ENCODE assay signal across 9 mouse cellular contexts in genomic region chr1:136661939-136662563, GRCm38 (mm10). TPM values are rescaled to one million over a fixed set of nuclear protein-coding genes. Genes with fewer than 3 reads are reported as not detected.
A peak's percentile ranks its signal among the peaks of the same experiment; 100 is the strongest.
DNase-seq lines count a peak whose midpoint lies in the region; ATAC-seq lines count a peak whose summit lies in the region.
"Had no signal": no experiment of that assay in that cellular context is flagged by ENCODE, and none has a peak within 500 bp of the region (broad histone marks: within the 10 kb centered on the region; RNA-seq: fewer than 3 reads in every experiment).

No protein-coding gene starts in this region.

- peak overlapping the region; percentile 6 for H3K4me2 ChIP-seq in heart, embryonic 11.5 days
- peak overlapping the region; percentile 22 for H3K4me2 ChIP-seq in hindbrain, embryonic 12.5 days (replicated peaks)
- H3K4me2 ChIP-seq in midbrain, embryonic 11.5 days: peak overlapping the region; percentile 31; the same call in 1 of the 2 replicates
- H3K4me2 ChIP-seq: embryonic facial prominence, embryonic 15.5 days had no signal

- H3K4me3 ChIP-seq in heart, embryonic 11.5 days (ENCODE audit: low read depth, low read length): no peak overlapping the region
- no peak overlapping the region for H3K4me3 ChIP-seq in hindbrain, embryonic 12.5 days
- H3K4me3 ChIP-seq in midbrain, embryonic 11.5 days (ENCODE audit: low read depth, low read length): no peak overlapping the region
- H3K4me3 ChIP-seq: embryonic facial prominence, embryonic 15.5 days had no signal

- WGBS in heart, embryonic 11.5 days (ENCODE audit: insufficient replicate concordance): 32% methylated on average over 10 of the region's 10 CpGs
- 17% methylated on average over 10 of the region's 10 CpGs for WGBS in hindbrain, embryonic 12.5 days
- 16% methylated on average over 10 of the region's 10 CpGs for WGBS in midbrain, embryonic 11.5 days

- peaks cover 6% of the 10 kb centered on the region; the same call in 1 of the 2 replicates for H3K4me1 ChIP-seq in heart, embryonic 11.5 days (ENCODE audit: control insufficient read depth, insufficient read depth, low read length)
- H3K4me1 ChIP-seq in hindbrain, embryonic 12.5 days: peaks cover 13% of the 10 kb centered on the region
- H3K4me1 ChIP-seq in midbrain, embryonic 11.5 days (ENCODE audit: control insufficient read depth, insufficient read depth, low read length): peaks cover 13% of the 10 kb centered on the region

- H3K27me3 ChIP-seq in heart, embryonic 11.5 days (ENCODE audit: control insufficient read depth, insufficient read depth, low read length): no peaks in the 10 kb centered on the region
- H3K27me3 ChIP-seq in hindbrain, embryonic 12.5 days: no peaks in the 10 kb centered on the region
- no peaks in the 10 kb centered on the region for H3K27me3 ChIP-seq in midbrain, embryonic 11.5 days (ENCODE audit: control insufficient read depth, insufficient read depth, low read length)
- H3K27me3 ChIP-seq: embryonic facial prominence, embryonic 15.5 days had no signal

- no peak for ATAC-seq in heart, embryonic 11.5 days (replicated peaks; ENCODE audit: insufficient number of reproducible peaks, low FRiP score, low TSS enrichment)
- no peak for ATAC-seq in hindbrain, embryonic 12.5 days (ENCODE audit: low FRiP score)
- ATAC-seq in midbrain, embryonic 11.5 days (ENCODE audit: low FRiP score): peak; percentile 44; the same call in 1 of the 2 replicates

- DNase-seq in heart, adult 8-10 months (ENCODE audit: low spot score): no peak
- peak; percentile 55 for DNase-seq in MN1 (ENCODE audit: low spot score)
- DNase-seq in midbrain, embryonic 11.5 days (ENCODE audit: low spot score, missing footprints): peak; percentile 90
- no peak for DNase-seq in urinary bladder, adult 18-20 months (ENCODE audit: low spot score in 2 of 2)
- no peak for DNase-seq in gastrocnemius, postnatal 10 days
- no peak for DNase-seq in frontal cortex, postnatal 36 days (ENCODE audit: low spot score in 2 of 2)

- H3K9ac ChIP-seq in heart, embryonic 11.5 days (ENCODE audit: low read depth, low read length): no peak overlapping the region
- H3K9ac ChIP-seq in hindbrain, embryonic 12.5 days: no peak overlapping the region
- peak overlapping the region; percentile 38; the same call in 1 of the 2 replicates for H3K9ac ChIP-seq in midbrain, embryonic 11.5 days (ENCODE audit: low read length)
- H3K9ac ChIP-seq: embryonic facial prominence, embryonic 15.5 days had no signal

- H3K27ac ChIP-seq in heart, embryonic 11.5 days (ENCODE audit: low read depth, low read length): no peak overlapping the region; the same call in 1 of the 2 replicates
- no peak overlapping the region for H3K27ac ChIP-seq in hindbrain, embryonic 12.5 days
- H3K27ac ChIP-seq in midbrain, embryonic 11.5 days (ENCODE audit: low read depth, low read length): no peak overlapping the region
- H3K27ac ChIP-seq: embryonic facial prominence, embryonic 15.5 days had no signal

- no peaks in the 10 kb centered on the region for H3K36me3 ChIP-seq in heart, embryonic 11.5 days (ENCODE audit: control insufficient read depth, insufficient read depth, low read length)
- no peaks in the 10 kb centered on the region for H3K36me3 ChIP-seq in hindbrain, embryonic 12.5 days
- H3K36me3 ChIP-seq in midbrain, embryonic 11.5 days (ENCODE audit: control insufficient read depth, insufficient read depth, low read length): no peaks in the 10 kb centered on the region
- H3K36me3 ChIP-seq: embryonic facial prominence, embryonic 15.5 days had no signal

- no peaks in the 10 kb centered on the region for H3K9me3 ChIP-seq in heart, embryonic 11.5 days (replicated peaks; ENCODE audit: control insufficient read depth, low read length)
- H3K9me3 ChIP-seq in hindbrain, embryonic 12.5 days (replicated peaks): no peaks in the 10 kb centered on the region
- H3K9me3 ChIP-seq in midbrain, embryonic 11.5 days (ENCODE audit: control insufficient read depth, low read length): no peaks in the 10 kb centered on the region
- H3K9me3 ChIP-seq: embryonic facial prominence, embryonic 15.5 days had no signal

RNA-seq across cellular contexts. Expression of gene Zfp281, which starts 37.4 kb away (rescaled TPM):
- polyA plus RNA-seq in heart, embryonic 11.5 days (2014; fragmentation: Nextera tagmentation; extraction: Ambion mirVana): 17.4 and 17.5 TPM in 2 replicates
- total RNA-seq in heart, adult 8-10 months (2022): 10 to 100 TPM in 2 of 4 experiments, 1 to 10 TPM in 2; 9.4 to 11.1 (median 10.1) TPM
- polyA plus RNA-seq in hindbrain, embryonic 12.5 days (2016; fragmentation: Nextera tagmentation; extraction: Ambion mirVana): 33.6 and 37.0 TPM in 2 replicates
- polyA plus RNA-seq in midbrain, embryonic 11.5 days (2014; fragmentation: Nextera tagmentation; extraction: Ambion mirVana): 40.5 and 42.1 TPM in 2 replicates
- total RNA-seq in gastrocnemius, postnatal 10 days (2021): 10 to 100 TPM in 1 of 2 experiments, 1 to 10 TPM in 1; 8.7 to 10.3 TPM

Comparison
In these comparisons a context has a peak if more than half of its experiments do, and no peak if none do; other contexts are left out.
1. DNase-seq: peak in MN1 (single experiment) and midbrain, embryonic 11.5 days (single experiment); none in heart, adult 8-10 months (single experiment), urinary bladder, adult 18-20 months (0 of 2), gastrocnemius, postnatal 10 days (single experiment) and frontal cortex, postnatal 36 days (0 of 2).
2. Peak in every context shown above with its lines, with median percentiles within 50 percentile points of each other: H3K4me2 ChIP-seq.